Mouse (Mus musculus) Patski (cell line): ENCODE data around the gene Rag1. TPM values are rescaled to one million over a fixed set of nuclear protein-coding genes. Genes with fewer than 3 reads are reported as not detected.

Experiments used
- ATAC-seq: fragments of 100-300 bp; one replicate; pipeline ENCODE4 v1.8.0; 2021
- CTCF ChIA-PET: fragments of 350-600 bp; sonication (Branson Sonifier 250); formaldehyde crosslinking; loops from one replicate; lab custom pipeline; 2022; ENCODE audit warnings: inconsistent platforms; lab: Charles Lee
- POLR2A ChIA-PET: fragments of 350-600 bp; sonication (Branson Sonifier 250); formaldehyde crosslinking; loops from one replicate; lab custom pipeline; 2022; ENCODE audit warnings: antibody characterized with exemption, inconsistent platforms; lab: Charles Lee
- DNase-seq: peaks from one replicate; pipeline ENCODE4 v3.0.0-alpha.2; 2011; ENCODE audit warnings: low read depth, low spot score
- H3K27me3 ChIP-seq: fragments of 371-371 bp; one replicate; pipeline ENCODE4 v1.5.1; 2021
- CTCF ChIP-seq: fragments of 100-300 bp; IDR thresholded peaks from one replicate; pipeline ENCODE4 v1.5.1; 2021
- in situ Hi-C: fragments of 300-500 bp; cut with MboI; formaldehyde crosslinking; loops from 3 replicates; pipeline ENCODE4 v1.11.1; 2018; ENCODE audit warnings: low pct_unique_long_range_greater_than_20kb, mixed read lengths
- polyA plus RNA-seq: library from polyadenylated mRNA; unstranded; gene quantifications from one replicate; pipeline ENCODE4 v1.2.3, GENCODE M21; 2021

Gene Rag1
- not detected for polyA plus RNA-seq

- in situ Hi-C loops, result no loop called here
- DNase-seq (no peak), ATAC-seq (no peak)
- peaks cover 64% of the 10 kb centered on the region for H3K27me3 ChIP-seq
- ChIA-PET CTCF (interaction anchor here (1.0 to 6.5 kb wide), 5 partner anchors 15 to 190 kb away, joined by 3 to 34 read pairs (median 4); no protein-coding TSS in a partner anchor), POLR2A (no interaction called here)
- TF ChIP-seq CTCF, result no peak
Observed at GRCm38 (mm10) chr2:101649114-101649671, at the start of gene Rag1, which contains the start of gene B230118H07Rik. Gene Rag1 (minus strand): TSS chr2:101649501. Gene B230118H07Rik (minus strand): TSS chr2:101649532.

- no peak for ATAC-seq
- CTCF ChIA-PET, result interaction anchor here (1.2 kb wide), 1 partner anchor 11 kb away, joined by 3 read pairs; no protein-coding TSS in a partner anchor
- no peak for TF ChIP-seq CTCF
- POLR2A ChIA-PET, result no interaction called here
- no peaks in the 10 kb centered on the region for H3K27me3 ChIP-seq
- in situ Hi-C loops, result no loop called here
- no peak for DNase-seq
Observed at GRCm38 (mm10) chr2:101695584-101695983, 46.3 kb upstream of the Rag1 start.

GRCm38 (mm10) chr2:101693577-101694215, 44.4 kb upstream of the Rag1 start:
- CTCF ChIA-PET, result interaction anchor here (1.2 kb wide), 1 partner anchor 24 kb away, joined by 3 read pairs; no protein-coding TSS in a partner anchor
- DNase-seq (no peak), ATAC-seq (no peak)
- peak; percentile 60 for TF ChIP-seq CTCF
- POLR2A ChIA-PET, result no interaction called here
- H3K27me3 ChIP-seq, result no peaks in the 10 kb centered on the region
- in situ Hi-C loops, result no loop called here

- ATAC-seq (no peak), DNase-seq (no peak)
- POLR2A ChIA-PET, result no interaction called here
- in situ Hi-C loops, result no loop called here
- no peak for TF ChIP-seq CTCF
- CTCF ChIA-PET, result interaction anchor here (0.6 to 0.8 kb wide), 2 partner anchors 13 to 30 kb away, joined by 3 to 4 read pairs; no protein-coding TSS in a partner anchor
- no peaks in the 10 kb centered on the region for H3K27me3 ChIP-seq
Observed at GRCm38 (mm10) chr2:101693043-101693442, 43.7 kb upstream of the Rag1 start.

GRCm38 (mm10) chr2:101690252-101690827, 41.0 kb upstream of the Rag1 start:
- ChIA-PET CTCF (no interaction called here), POLR2A (no interaction called here)
- no peak for TF ChIP-seq CTCF
- H3K27me3 ChIP-seq, result no peaks in the 10 kb centered on the region
- DNase-seq (no peak), ATAC-seq (no peak)
- in situ Hi-C loops, result no loop called here

- ATAC-seq (no peak), DNase-seq (no peak)
- no peaks in the 10 kb centered on the region for H3K27me3 ChIP-seq
- ChIA-PET CTCF (interaction anchor here (0.7 to 1.0 kb wide), 2 partner anchors 9 to 334 kb away, joined by 3 read pairs; no protein-coding TSS in a partner anchor), POLR2A (no interaction called here)
- TF ChIP-seq CTCF, result no peak
- in situ Hi-C loops, result no loop called here
Observed at GRCm38 (mm10) chr2:101688011-101688410, 38.7 kb upstream of the Rag1 start.

GRCm38 (mm10) chr2:101684421-101684820, 35.1 kb upstream of the Rag1 start:
- ATAC-seq (no peak), DNase-seq (no peak)
- H3K27me3 ChIP-seq, result no peaks in the 10 kb centered on the region
- in situ Hi-C loops, result no loop called here
- POLR2A ChIA-PET, result no interaction called here
- no peak for TF ChIP-seq CTCF
- CTCF ChIA-PET, result interaction anchor here (1.2 kb wide), 1 partner anchor 19 kb away, joined by 3 read pairs; no protein-coding TSS in a partner anchor

GRCm38 (mm10) chr2:101679164-101679784, 30.0 kb upstream of the Rag1 start:
- DNase-seq (no peak), ATAC-seq (no peak)
- CTCF ChIA-PET, result interaction anchor here (0.7 to 3.1 kb wide), 2 partner anchors 9 to 13 kb away, joined by 3 to 10 read pairs; no protein-coding TSS in a partner anchor
- POLR2A ChIA-PET, result interaction anchor here (0.7 kb wide), 1 partner anchor 296 kb away, joined by 3 read pairs; no protein-coding TSS in a partner anchor
- in situ Hi-C loops, result no loop called here
- peaks cover 9% of the 10 kb centered on the region for H3K27me3 ChIP-seq
- TF ChIP-seq CTCF, result no peak

GRCm38 (mm10) chr2:101678236-101679021, 29.1 kb upstream of the Rag1 start, which contains the start of gene Traf6:
Gene Traf6 (plus strand): TSS chr2:101678429.
- peaks cover 15% of the 10 kb centered on the region for H3K27me3 ChIP-seq
- DNase-seq (no peak), ATAC-seq (peak; percentile 98)
- peak; percentile 98 for TF ChIP-seq CTCF
- ChIA-PET POLR2A (interaction anchor here (0.7 kb wide), 1 partner anchor 295 kb away, joined by 3 read pairs; no protein-coding TSS in a partner anchor), CTCF (interaction anchor here (3.1 kb wide), 1 partner anchor 12 kb away, joined by 10 read pairs; no protein-coding TSS in a partner anchor)
- in situ Hi-C loops, result no loop called here
